Mouse (Mus musculus): Measurements from ENCODE around the gene Vmn1r225. TPM values are rescaled to one million over a fixed set of nuclear protein-coding genes. Genes with fewer than 3 reads are reported as not detected.

Gene Vmn1r225
- total RNA-seq (2012; rRNA removed), result not detected in 2 replicates
- total RNA-seq (2014; rRNA removed), result not detected in 2 replicates
- not detected in 2 replicates for polyA plus RNA-seq (2012; ENCODE audit: insufficient read length, low read depth)

DNA sequence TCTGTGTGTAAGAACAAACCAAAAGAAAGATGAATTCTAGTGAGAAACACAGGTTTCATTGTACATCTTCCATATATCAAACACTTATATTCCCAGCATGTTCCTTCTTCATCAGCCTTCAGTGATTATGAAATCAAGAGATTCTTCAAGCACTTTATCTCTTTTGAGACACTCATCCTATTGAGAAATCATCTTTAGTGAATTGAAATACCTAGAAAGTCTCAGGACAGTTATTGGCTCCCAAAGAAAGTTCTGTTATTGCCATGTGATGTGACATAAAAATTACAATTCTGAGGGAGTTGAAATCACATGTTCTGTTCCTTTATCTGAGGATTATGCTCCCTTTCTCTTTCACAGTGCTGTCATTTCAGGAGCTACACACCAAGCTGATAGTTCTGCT lies at the start of gene Vmn1r225:
TSS of gene Vmn1r225 (plus strand) at position 301 of the 400 bp plus-strand sequence.
- dilution Hi-C loops (cut with MboI; ENCODE audit: extremely low pct_ligation_motif_present, extremely low pct_unique_long_range_greater_than_20kb, low sequenced_read_pairs), result no loop called here
- Histone ChIP-seq H3K27ac (ENCODE audit: insufficient read depth, low read depth) (no peak within 1 kb of the TSS), H3K27me3 (replicated peaks) (no peaks in the 10 kb centered on the region), H3K79me2 (replicated peaks; ENCODE audit: control insufficient read depth, extremely low read depth, insufficient read depth, poor library complexity, severe bottlenecking) (no peaks in the 10 kb centered on the region), H3K4me1 (ENCODE audit: control insufficient read depth in 1 of 2, insufficient read depth in 2 of 2) (no peaks in the 10 kb centered on the region), H3K4me2 (ENCODE audit: insufficient read depth, low read depth, poor library complexity, severe bottlenecking) (no peak within 1 kb of the TSS), H3K9ac (ENCODE audit: insufficient read depth, low read depth) (no peak within 1 kb of the TSS), H3K4me3 (replicated peaks in 1 of 3; ENCODE audit: low read depth in 2 of 3, low read length in 2 of 3, poor library complexity in 1 of 3) (no peak within 1 kb of the TSS), H3K9me3 (replicated peaks; ENCODE audit: low read length) (no peaks in the 10 kb centered on the region), H3K36me3 (replicated peaks in 1 of 2; ENCODE audit: control insufficient read depth in 1 of 2, insufficient read depth in 1 of 2, low read length in 1 of 2) (no peaks in the 10 kb centered on the region)
- in situ Hi-C loops (cut with MboI; ENCODE audit: low pct_ligation_motif_present, low pct_unique_long_range_greater_than_20kb, low sequenced_read_pairs), result no loop called here
- TF ChIP-seq PAX5 (IDR thresholded peaks at IDR 0.05; ENCODE audit: low read length), result no peak
- no peak for TF ChIP-seq CHD1 (IDR thresholded peaks at IDR 0.05; ENCODE audit: low read depth, low read length)
- no peak for TF ChIP-seq ETS1 (conservative IDR thresholded peaks at IDR 0.05; ENCODE audit: low read depth, low read length)
- no peak for TF ChIP-seq SMC3 (IDR thresholded peaks at IDR 0.05; ENCODE audit: low read depth, low read length)
- TF ChIP-seq BHLHE40 (IDR thresholded peaks at IDR 0.05; ENCODE audit: low read depth, low read length), result no peak
- no peak for TF ChIP-seq ELF1 (IDR thresholded peaks at IDR 0.05; ENCODE audit: low read depth, low read length)
- no peak for TF ChIP-seq ZKSCAN1 (IDR thresholded peaks at IDR 0.05; ENCODE audit: borderline replicate concordance, low read depth, low read length)
- TF ChIP-seq MEF2A (IDR thresholded peaks at IDR 0.05; ENCODE audit: borderline replicate concordance, low read depth, low read length), result no peak
- DNase-seq (ENCODE audit: extremely low read depth), result no peak

DNA sequence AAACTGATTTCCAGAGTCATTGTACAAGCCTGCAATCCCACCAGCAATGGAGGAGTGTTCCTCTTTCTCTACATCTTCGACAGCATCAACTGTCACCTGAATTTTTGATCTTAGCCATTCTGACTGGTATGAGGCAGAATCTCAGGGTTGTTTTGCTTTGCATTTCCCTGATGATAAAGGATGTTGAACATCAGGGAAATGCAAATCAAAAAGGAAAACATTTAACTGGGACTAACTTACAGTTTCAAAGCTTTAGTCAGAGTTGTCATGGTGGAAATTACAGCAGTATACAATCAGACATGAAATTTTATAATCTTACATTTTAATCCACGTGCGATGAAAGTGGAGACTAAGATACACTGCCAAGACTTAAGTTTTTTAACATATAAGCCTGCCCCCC lies 24.6 kb upstream of the Vmn1r225 start:
- no peak for DNase-seq (ENCODE audit: extremely low read depth)
- no peaks in the 10 kb centered on the region for H3K36me3 ChIP-seq (replicated peaks in 1 of 2; ENCODE audit: control insufficient read depth in 1 of 2, insufficient read depth in 1 of 2, low read length in 1 of 2)
- H3K4me1 ChIP-seq (ENCODE audit: control insufficient read depth in 1 of 2, insufficient read depth in 2 of 2), result no peaks in the 10 kb centered on the region
- no peak overlapping the region for H3K9ac ChIP-seq (ENCODE audit: insufficient read depth, low read depth)
- H3K79me2 ChIP-seq (replicated peaks; ENCODE audit: control insufficient read depth, extremely low read depth, insufficient read depth, poor library complexity, severe bottlenecking), result no peaks in the 10 kb centered on the region
- H3K4me3 ChIP-seq (replicated peaks in 1 of 3; ENCODE audit: low read depth in 2 of 3, low read length in 2 of 3, poor library complexity in 1 of 3), result no peak overlapping the region
- dilution Hi-C loops (cut with MboI; ENCODE audit: extremely low pct_ligation_motif_present, extremely low pct_unique_long_range_greater_than_20kb, low sequenced_read_pairs), result no loop called here
- H3K4me2 ChIP-seq (ENCODE audit: insufficient read depth, low read depth, poor library complexity, severe bottlenecking), result no peak overlapping the region
- no peak overlapping the region for H3K27ac ChIP-seq (ENCODE audit: insufficient read depth, low read depth)
- in situ Hi-C loops (cut with MboI; ENCODE audit: low pct_ligation_motif_present, low pct_unique_long_range_greater_than_20kb, low sequenced_read_pairs), result no loop called here
- H3K27me3 ChIP-seq (replicated peaks), result no peaks in the 10 kb centered on the region
- H3K9me3 ChIP-seq (replicated peaks; ENCODE audit: low read length), result no peaks in the 10 kb centered on the region
- TF ChIP-seq GABPA (IDR thresholded peaks at IDR 0.05; ENCODE audit: insufficient replicate concordance, low read depth, low read length) (no peak), MAFK (IDR thresholded peaks at IDR 0.05; ENCODE audit: insufficient replicate concordance, low read length) (no peak), ZNF384 (IDR thresholded peaks at IDR 0.05; ENCODE audit: low read depth, low read length) (no peak), MAX (IDR thresholded peaks at IDR 0.05; ENCODE audit: low read length) (no peak), ZC3H11A (IDR thresholded peaks at IDR 0.05; ENCODE audit: low read depth, low read length) (no peak), UBTF (IDR thresholded peaks at IDR 0.05; ENCODE audit: low read depth, low read length) (no peak), KAT2A (IDR thresholded peaks at IDR 0.05; ENCODE audit: insufficient replicate concordance, low read length) (no peak), SIN3A (IDR thresholded peaks at IDR 0.05; ENCODE audit: low read length) (no peak), USF1 (IDR thresholded peaks at IDR 0.05; ENCODE audit: low read depth, low read length) (no peak), CTCF (conservative IDR thresholded peaks at IDR 0.05 in 1 of 2, IDR thresholded peaks at IDR 0.05 in 1 of 2; ENCODE audit: low read depth in 2 of 2, low read length in 2 of 2) (no peak), RAD21 (IDR thresholded peaks at IDR 0.05; ENCODE audit: low read depth, low read length) (no peak), POLR2A (IDR thresholded peaks at IDR 0.05; ENCODE audit: low read depth, low read length) (no peak), CHD1 (IDR thresholded peaks at IDR 0.05; ENCODE audit: low read depth, low read length) (no peak), TCF12 (IDR thresholded peaks at IDR 0.05; ENCODE audit: low read depth, low read length) (no peak), TBP (conservative IDR thresholded peaks at IDR 0.05; ENCODE audit: low read depth, low read length) (no peak), HCFC1 (IDR thresholded peaks at IDR 0.05; ENCODE audit: low read depth, low read length) (no peak), RCOR1 (conservative IDR thresholded peaks at IDR 0.05; ENCODE audit: low read depth, low read length) (no peak), POLR2AphosphoS2 (IDR thresholded peaks at IDR 0.05; ENCODE audit: low read depth, low read length) (no peak), MAZ (IDR thresholded peaks at IDR 0.05; ENCODE audit: low read depth, low read length) (no peak)

All from CH12.LX (cell line).